Mouse (Mus musculus) brown adipose tissue, adult 24 weeks (tissue): Measurements from ENCODE around the gene Zc3h14. TPM values are rescaled to one million over a fixed set of nuclear protein-coding genes. Genes with fewer than 3 reads are reported as not detected.

Source experiments
- H3K27ac ChIP-seq: fragments of 200-500 bp; replicated peaks from 2 replicates; pipeline ENCODE4 v1.5.1; 2012; ENCODE audit warnings: low read depth, mild to moderate bottlenecking, low read length
- H3K4me1 ChIP-seq: fragments of 200-500 bp; 2 replicates; pipeline ENCODE4 v1.6.1; 2012; ENCODE audit warnings: low read length, mixed read lengths; ENCODE audit not compliant: control insufficient read depth, insufficient read depth, insufficient read length
- H3K4me3 ChIP-seq: fragments of 200-500 bp; 2 replicates; pipeline ENCODE4 v1.5.1; 2012; ENCODE audit warnings: low read depth, mild to moderate bottlenecking, low read length, moderate library complexity; ENCODE audit not compliant: insufficient read depth
- polyA plus RNA-seq: library from polyadenylated mRNA; stranded (reverse); fragments of >200 nt; gene quantifications from 2 replicates; pipeline ENCODE4 v1.2.4, GENCODE M21; 2012; ENCODE audit not compliant: missing spikeins, insufficient read depth, insufficient read length

The Zc3h14 gene
- polyA plus RNA-seq, 1 experiment, result 70.6 TPM

- Histone ChIP-seq H3K4me3 (peak overlapping the region; percentile 87), H3K4me1 (peaks cover 7% of the 10 kb centered on the region; the same call in 1 of the 2 replicates), H3K27ac (no peak overlapping the region)
These were observed 13.6 kb upstream of the Zc3h14 start for GRCm38 (mm10) chr12:98733165-98733564.

GRCm38 (mm10) chr12:98733776-98734175 lies 13.0 kb upstream of the Zc3h14 start:
- H3K4me1 ChIP-seq, result peaks cover 7% of the 10 kb centered on the region; the same call in 1 of the 2 replicates
- no peak overlapping the region for H3K27ac ChIP-seq
- H3K4me3 ChIP-seq, result peak overlapping the region; percentile 87

GRCm38 (mm10) chr12:98734246-98734879 lies 12.4 kb upstream of the Zc3h14 start:
- peak overlapping the region; percentile 87 for H3K4me3 ChIP-seq
- H3K4me1 ChIP-seq, result peaks cover 7% of the 10 kb centered on the region; the same call in 1 of the 2 replicates
- peak overlapping the region; percentile 54; the same call in 1 of the 2 replicates for H3K27ac ChIP-seq

- Histone ChIP-seq H3K27ac (peak overlapping the region; percentile 54), H3K4me3 (peak overlapping the region; percentile 87), H3K4me1 (peaks cover 7% of the 10 kb centered on the region; the same call in 1 of the 2 replicates)
These were observed 11.6 kb upstream of the Zc3h14 start for GRCm38 (mm10) chr12:98734880-98735801.

GRCm38 (mm10) chr12:98736951-98737800 lies 9.6 kb upstream of the Zc3h14 start, which contains the start of gene Ptpn21:
Gene Ptpn21, minus strand, starts transcription at chr12:98737405.
- Histone ChIP-seq H3K27ac (peak within 1 kb of the TSS; percentile 89), H3K4me1 (peaks cover 7% of the 10 kb centered on the region; the same call in 1 of the 2 replicates), H3K4me3 (peak within 1 kb of the TSS; percentile 93)

GRCm38 (mm10) chr12:98737801-98738350 lies 8.9 kb upstream of the Zc3h14 start:
- H3K27ac ChIP-seq, result peak overlapping the region; percentile 79
- peak overlapping the region; percentile 93 for H3K4me3 ChIP-seq
- peaks cover 7% of the 10 kb centered on the region; the same call in 1 of the 2 replicates for H3K4me1 ChIP-seq

- Histone ChIP-seq H3K4me1 (no peaks in the 10 kb centered on the region), H3K27ac (no peak overlapping the region), H3K4me3 (no peak overlapping the region)
These were observed 5.7 kb upstream of the Zc3h14 start for GRCm38 (mm10) chr12:98741011-98741501.

GRCm38 (mm10) chr12:98745626-98746025 lies 1.1 kb upstream of the Zc3h14 start:
- H3K4me3 ChIP-seq, result no peak overlapping the region
- no peak overlapping the region for H3K27ac ChIP-seq
- H3K4me1 ChIP-seq, result peaks cover 4% of the 10 kb centered on the region; the same call in 1 of the 2 replicates

GRCm38 (mm10) chr12:98746131-98746530 lies 633 bp upstream of the Zc3h14 start:
- Histone ChIP-seq H3K27ac (no peak overlapping the region), H3K4me3 (no peak overlapping the region), H3K4me1 (peaks cover 4% of the 10 kb centered on the region; the same call in 1 of the 2 replicates)

- Histone ChIP-seq H3K4me1 (peaks cover 4% of the 10 kb centered on the region; the same call in 1 of the 2 replicates), H3K4me3 (peak overlapping the region; percentile 75), H3K27ac (no peak overlapping the region)
These were observed 603 bp downstream of the Zc3h14 start for GRCm38 (mm10) chr12:98747380-98747753.

- Histone ChIP-seq H3K4me1 (0 out of 2 replicates have a peak, but pooled peaks cover 2% of the 10 kb centered on the region), H3K27ac (no peak overlapping the region), H3K4me3 (no peak overlapping the region)
These were observed 10.9 kb downstream of the Zc3h14 start for GRCm38 (mm10) chr12:98757636-98758035.

GRCm38 (mm10) chr12:98759700-98760099 lies 12.9 kb downstream of the Zc3h14 start:
- no peak overlapping the region for H3K4me3 ChIP-seq

GRCm38 (mm10) chr12:98766241-98766640 lies 19.5 kb downstream of the Zc3h14 start:
- Histone ChIP-seq H3K27ac (no peak overlapping the region), H3K4me1 (no peaks in the 10 kb centered on the region), H3K4me3 (no peak overlapping the region)

More at GRCm38 (mm10) chr12:98759700-98760099, 12.9 kb downstream of the Zc3h14 start:
- 0 out of 2 replicates have a peak, but pooled peaks cover 2% of the 10 kb centered on the region for H3K4me1 ChIP-seq
- no peak overlapping the region for H3K27ac ChIP-seq

GRCm38 (mm10) chr12:98777509-98777908 lies 30.7 kb downstream of the Zc3h14 start:
- H3K4me3 ChIP-seq, result no peak overlapping the region
- H3K27ac ChIP-seq, result no peak overlapping the region
- no peaks in the 10 kb centered on the region for H3K4me1 ChIP-seq
